Mouse (Mus musculus) embryonic facial prominence, embryonic 13.5 days (tissue): ENCODE results near the gene Nos1ap. TPM values are rescaled to one million over a fixed set of nuclear protein-coding genes. Genes with fewer than 3 reads are reported as not detected.

Experiments used
- ATAC-seq: fragments of 200-750 bp; cut with Nextera tagmentation; 2 replicates; pipeline ENCODE4 v1.8.0; 2017; ENCODE audit warnings: low read depth; ENCODE audit not compliant: insufficient number of reproducible peaks, insufficient read depth, low FRiP score, low TSS enrichment
- H3K27ac ChIP-seq: fragments of 300-500 bp; sonication (generic); 2 replicates; pipeline ENCODE4 v1.5.1; 2015; ENCODE audit warnings: moderate library complexity, mild to moderate bottlenecking, inconsistent platforms
- H3K27me3 ChIP-seq: fragments of 300-500 bp; sonication (generic); 2 replicates; pipeline ENCODE4 v1.6.1; 2015; ENCODE audit warnings: mild to moderate bottlenecking, inconsistent platforms
- H3K36me3 ChIP-seq: fragments of 300-500 bp; sonication (generic); 2 replicates; pipeline ENCODE4 v1.6.1; 2015; ENCODE audit warnings: mild to moderate bottlenecking, inconsistent platforms
- H3K4me1 ChIP-seq: fragments of 300-500 bp; sonication (generic); 2 replicates; pipeline ENCODE4 v1.6.1; 2015; ENCODE audit warnings: inconsistent platforms
- H3K4me2 ChIP-seq: fragments of 300-500 bp; sonication (generic); 2 replicates; pipeline ENCODE4 v1.6.1; 2015; ENCODE audit warnings: moderate library complexity, mild to moderate bottlenecking, inconsistent platforms
- H3K4me3 ChIP-seq: fragments of 300-500 bp; sonication (generic); 2 replicates; pipeline ENCODE4 v1.5.1; 2015; ENCODE audit warnings: mild to moderate bottlenecking, inconsistent platforms
- H3K9ac ChIP-seq: fragments of 300-500 bp; sonication (generic); 2 replicates; pipeline ENCODE4 v1.6.1; 2015; ENCODE audit warnings: mild to moderate bottlenecking, inconsistent platforms
- H3K9me3 ChIP-seq: fragments of 300-500 bp; sonication (generic); 2 replicates; pipeline ENCODE4 v1.6.1; 2016; ENCODE audit warnings: inconsistent platforms
- WGBS: fragments of 180-500 bp; shearing (Covaris S2); methylation state at CpG from one replicate; pipeline ENCODE4 v1.1.7; 2015; ENCODE audit warnings: mixed read lengths; 5-methylcytosine and 5-hydroxymethylcytosine counted together
- polyA plus RNA-seq: library from polyadenylated mRNA; unstranded; fragments of >200 nt; fragmentation: Nextera tagmentation; extraction: Ambion mirVana; gene quantifications from 2 replicates; pipeline ENCODE4 v1.2.1, GENCODE M21; 2015

The Nos1ap gene
- polyA plus RNA-seq, 1 experiment from 2014 or later: 6.2 TPM

GRCm38 (mm10) chr1:170538481-170539061 is 51.1 kb downstream of the Nos1ap start:
- Histone ChIP-seq H3K4me3 (no peak overlapping the region), H3K27me3 (no peaks in the 10 kb centered on the region), H3K36me3 (no peaks in the 10 kb centered on the region), H3K9me3 (no peaks in the 10 kb centered on the region), H3K4me2 (no peak overlapping the region), H3K4me1 (0 out of 2 replicates have a peak, but pooled peaks cover 5% of the 10 kb centered on the region), H3K27ac (no peak overlapping the region), H3K9ac (no peak overlapping the region)
- 86% methylated on average over 9 of the region's 9 CpGs for WGBS
- ATAC-seq: no peak

GRCm38 (mm10) chr1:170536344-170536743 is 53.3 kb downstream of the Nos1ap start:
- Histone ChIP-seq H3K9me3 (no peaks in the 10 kb centered on the region), H3K36me3 (no peaks in the 10 kb centered on the region), H3K4me1 (0 out of 2 replicates have a peak, but pooled peaks cover 5% of the 10 kb centered on the region), H3K9ac (no peak overlapping the region), H3K4me2 (no peak overlapping the region), H3K4me3 (no peak overlapping the region), H3K27ac (no peak overlapping the region), H3K27me3 (no peaks in the 10 kb centered on the region)
- WGBS: 86% methylated on average over 3 of the region's 3 CpGs
- ATAC-seq: no peak

GRCm38 (mm10) chr1:170535221-170535620 is 54.4 kb downstream of the Nos1ap start:
- Histone ChIP-seq H3K9me3 (no peaks in the 10 kb centered on the region), H3K27me3 (no peaks in the 10 kb centered on the region), H3K4me3 (no peak overlapping the region), H3K4me1 (0 out of 2 replicates have a peak, but pooled peaks cover 5% of the 10 kb centered on the region), H3K36me3 (no peaks in the 10 kb centered on the region), H3K27ac (no peak overlapping the region), H3K9ac (no peak overlapping the region), H3K4me2 (no peak overlapping the region)
- 79% methylated on average over 2 of the region's 2 CpGs for WGBS
- no peak for ATAC-seq

GRCm38 (mm10) chr1:170531286-170531685 is 58.4 kb downstream of the Nos1ap start:
- Histone ChIP-seq H3K4me2 (no peak overlapping the region), H3K9ac (no peak overlapping the region), H3K36me3 (no peaks in the 10 kb centered on the region), H3K27me3 (no peaks in the 10 kb centered on the region), H3K9me3 (no peaks in the 10 kb centered on the region), H3K4me1 (0 out of 2 replicates have a peak, but pooled peaks cover 5% of the 10 kb centered on the region), H3K4me3 (no peak overlapping the region), H3K27ac (no peak overlapping the region)
- ATAC-seq: no peak
- WGBS: 88% methylated on average over 2 of the region's 2 CpGs

GRCm38 (mm10) chr1:170530456-170530855 is 59.2 kb downstream of the Nos1ap start:
- no peaks in the 10 kb centered on the region for H3K9me3 ChIP-seq
- H3K4me1 ChIP-seq: 0 out of 2 replicates have a peak, but pooled peaks cover 5% of the 10 kb centered on the region
- no peak overlapping the region for H3K4me3 ChIP-seq
- 42% methylated on average over 4 of the region's 4 CpGs for WGBS
- no peaks in the 10 kb centered on the region for H3K36me3 ChIP-seq
- no peaks in the 10 kb centered on the region for H3K27me3 ChIP-seq
- no peak overlapping the region for H3K9ac ChIP-seq
- no peak overlapping the region for H3K27ac ChIP-seq
- H3K4me2 ChIP-seq: no peak overlapping the region
- no peak for ATAC-seq

GRCm38 (mm10) chr1:170522891-170523290 is 66.8 kb downstream of the Nos1ap start:
- WGBS: 67% methylated on average over 5 of the region's 5 CpGs
- ATAC-seq: no peak
- no peaks in the 10 kb centered on the region for H3K36me3 ChIP-seq
- H3K27ac ChIP-seq: no peak overlapping the region
- H3K9me3 ChIP-seq: no peaks in the 10 kb centered on the region
- H3K9ac ChIP-seq: no peak overlapping the region
- no peak overlapping the region for H3K4me3 ChIP-seq
- no peaks in the 10 kb centered on the region for H3K27me3 ChIP-seq
- no peaks in the 10 kb centered on the region for H3K4me1 ChIP-seq
- H3K4me2 ChIP-seq: no peak overlapping the region

GRCm38 (mm10) chr1:170521520-170522205 is 68.0 kb downstream of the Nos1ap start:
- no peak overlapping the region for H3K4me2 ChIP-seq
- H3K4me3 ChIP-seq: no peak overlapping the region
- ATAC-seq: 0 out of 2 replicates have a peak, but pooled peaks have one; percentile 32
- H3K9me3 ChIP-seq: no peaks in the 10 kb centered on the region
- H3K27me3 ChIP-seq: no peaks in the 10 kb centered on the region
- WGBS: 58% methylated on average over 6 of the region's 6 CpGs
- H3K9ac ChIP-seq: no peak overlapping the region
- H3K36me3 ChIP-seq: no peaks in the 10 kb centered on the region
- no peak overlapping the region for H3K27ac ChIP-seq
- no peaks in the 10 kb centered on the region for H3K4me1 ChIP-seq

GRCm38 (mm10) chr1:170520206-170520605 is 69.5 kb downstream of the Nos1ap start:
- ATAC-seq: no peak
- WGBS: 80% methylated on average over 4 of the region's 4 CpGs

GRCm38 (mm10) chr1:170519631-170520030 is 70.0 kb downstream of the Nos1ap start:
- Histone ChIP-seq H3K4me1 (no peaks in the 10 kb centered on the region), H3K9ac (no peak overlapping the region), H3K9me3 (no peaks in the 10 kb centered on the region), H3K4me2 (no peak overlapping the region), H3K27ac (no peak overlapping the region), H3K36me3 (no peaks in the 10 kb centered on the region), H3K27me3 (no peaks in the 10 kb centered on the region), H3K4me3 (no peak overlapping the region)
- no peak for ATAC-seq
- WGBS: 90% methylated on average over 7 of the region's 7 CpGs

More at GRCm38 (mm10) chr1:170520206-170520605, 69.5 kb downstream of the Nos1ap start:
- Histone ChIP-seq H3K9ac (no peak overlapping the region), H3K27ac (no peak overlapping the region), H3K9me3 (no peaks in the 10 kb centered on the region), H3K4me2 (no peak overlapping the region), H3K4me1 (no peaks in the 10 kb centered on the region), H3K36me3 (no peaks in the 10 kb centered on the region), H3K27me3 (no peaks in the 10 kb centered on the region), H3K4me3 (no peak overlapping the region)

- 88% methylated on average over 6 of the region's 6 CpGs for WGBS
- H3K4me3 ChIP-seq: no peak overlapping the region
- H3K4me1 ChIP-seq: no peaks in the 10 kb centered on the region
- no peaks in the 10 kb centered on the region for H3K36me3 ChIP-seq
- no peak for ATAC-seq
- H3K27me3 ChIP-seq: no peaks in the 10 kb centered on the region
- no peak overlapping the region for H3K9ac ChIP-seq
- H3K27ac ChIP-seq: no peak overlapping the region
- H3K9me3 ChIP-seq: no peaks in the 10 kb centered on the region
- no peak overlapping the region for H3K4me2 ChIP-seq
Observed at GRCm38 (mm10) chr1:170516182-170516581, 73.5 kb downstream of the Nos1ap start.

GRCm38 (mm10) chr1:170515455-170515854 is 74.2 kb downstream of the Nos1ap start:
- Histone ChIP-seq H3K4me3 (no peak overlapping the region), H3K4me1 (no peaks in the 10 kb centered on the region), H3K27ac (no peak overlapping the region), H3K9ac (no peak overlapping the region), H3K27me3 (no peaks in the 10 kb centered on the region), H3K9me3 (no peaks in the 10 kb centered on the region), H3K4me2 (no peak overlapping the region), H3K36me3 (no peaks in the 10 kb centered on the region)
- 74% methylated on average over 1 of the region's 1 CpGs for WGBS
- no peak for ATAC-seq

- Histone ChIP-seq H3K4me3 (no peak overlapping the region), H3K9me3 (no peaks in the 10 kb centered on the region), H3K36me3 (no peaks in the 10 kb centered on the region), H3K9ac (no peak overlapping the region), H3K27me3 (no peaks in the 10 kb centered on the region), H3K4me1 (no peaks in the 10 kb centered on the region), H3K27ac (no peak overlapping the region), H3K4me2 (no peak overlapping the region)
- 77% methylated on average over 12 of the region's 12 CpGs for WGBS
- no peak for ATAC-seq
Observed at GRCm38 (mm10) chr1:170514226-170514625, 75.4 kb downstream of the Nos1ap start.
